In the genomic region with DNA sequence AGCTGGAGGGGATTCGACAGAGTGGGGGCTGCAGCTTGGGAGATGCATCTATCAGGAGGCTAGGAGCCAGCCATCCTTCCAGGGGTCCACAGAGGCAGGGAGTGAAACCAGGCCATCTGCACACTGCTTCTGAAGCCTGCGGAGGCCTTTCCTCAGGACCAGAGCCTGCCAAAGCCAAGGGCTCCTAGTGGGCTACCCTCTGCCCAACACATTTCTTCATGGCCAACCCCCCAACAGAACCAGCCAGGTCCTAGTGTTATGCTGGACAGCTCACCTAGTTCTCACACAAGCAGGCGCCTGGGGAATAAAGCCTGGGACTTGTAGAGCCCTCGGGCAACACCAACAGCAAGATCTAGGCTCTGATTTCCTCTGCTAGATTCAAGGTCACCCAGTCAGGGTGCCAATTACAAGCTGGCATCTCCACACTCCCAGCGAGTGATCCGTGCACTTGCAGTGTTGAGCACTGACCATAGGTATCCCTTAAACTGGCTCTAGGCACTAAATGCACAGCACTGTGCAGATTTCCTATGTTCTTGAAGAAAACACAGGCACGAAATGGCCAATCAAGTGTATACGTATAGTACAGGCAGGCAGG, we compare ENCODE assay signal across 10 mouse cellular contexts. TPM values are rescaled to one million over a fixed set of nuclear protein-coding genes. Genes with fewer than 3 reads are reported as not detected.
DNase-seq lines count a peak whose midpoint lies in the region; ATAC-seq and TF ChIP-seq lines count a peak whose summit lies in the region.
"Had no signal": no experiment of that assay in that cellular context is flagged by ENCODE, and none has a peak within 500 bp of the region (broad histone marks: within the 10 kb centered on the region; RNA-seq: fewer than 3 reads in every experiment).

No protein-coding gene starts in this region.

- no peaks in the 10 kb centered on the region for H3K9me3 ChIP-seq in hindbrain, postnatal 0 days (ENCODE audit: low read length)
- H3K9me3 ChIP-seq in hindbrain, embryonic 14.5 days (ENCODE audit: control insufficient read depth, low read length), result no peaks in the 10 kb centered on the region
- H3K9me3 ChIP-seq in midbrain, embryonic 11.5 days (ENCODE audit: control insufficient read depth, low read length), result no peaks in the 10 kb centered on the region
- H3K9me3 ChIP-seq in midbrain, postnatal 0 days (ENCODE audit: low read length), result no peaks in the 10 kb centered on the region
- H3K9me3 ChIP-seq: G1E; midbrain, embryonic 12.5 days had no signal

- H3K27ac ChIP-seq in hindbrain, postnatal 0 days, result no peak overlapping the region
- no peak overlapping the region for H3K27ac ChIP-seq in hindbrain, embryonic 14.5 days
- H3K27ac ChIP-seq in midbrain, embryonic 11.5 days (ENCODE audit: low read depth, low read length), result no peak overlapping the region
- H3K27ac ChIP-seq in midbrain, postnatal 0 days (ENCODE audit: low read depth, low read length), result no peak overlapping the region
- peak overlapping the region; percentile 35 for H3K27ac ChIP-seq in macrophage
- H3K27ac ChIP-seq: midbrain, embryonic 12.5 days had no signal

- DNase-seq in hindbrain, postnatal 0 days (ENCODE audit: low spot score), result no peak
- no peak for DNase-seq in hindbrain, embryonic 14.5 days (ENCODE audit: low spot score)
- peak; percentile 69 for DNase-seq in midbrain, embryonic 11.5 days (ENCODE audit: low spot score, missing footprints)
- no peak for DNase-seq in midbrain, postnatal 0 days (ENCODE audit: low spot score)
- DNase-seq in cerebellum, adult 8-10 months, result peak; percentile 50
- DNase-seq: thymus, postnatal 14 days had no signal

- H3K4me2 ChIP-seq in hindbrain, postnatal 0 days (ENCODE audit: low read depth, low read length), result 0 out of 2 replicates have a peak overlapping the region, but pooled peaks have one; percentile 89
- H3K4me2 ChIP-seq in hindbrain, embryonic 14.5 days (replicated peaks), result no peak overlapping the region
- H3K4me2 ChIP-seq in midbrain, embryonic 11.5 days, result no peak overlapping the region
- no peak overlapping the region for H3K4me2 ChIP-seq in midbrain, postnatal 0 days (ENCODE audit: low read depth, low read length, poor library complexity, severe bottlenecking)
- H3K4me2 ChIP-seq: midbrain, embryonic 12.5 days had no signal

- no peak for TF ChIP-seq CTCF in hindbrain, postnatal 0 days (IDR thresholded peaks at IDR 0.05; ENCODE audit: low read depth)
- no peak for TF ChIP-seq CTCF in midbrain, postnatal 0 days (IDR thresholded peaks at IDR 0.05)

- 81% methylated on average over 8 of the region's 8 CpGs for WGBS in hindbrain, postnatal 0 days
- 94% methylated on average over 8 of the region's 8 CpGs for WGBS in hindbrain, embryonic 14.5 days
- 91% methylated on average over 8 of the region's 8 CpGs for WGBS in midbrain, embryonic 11.5 days
- WGBS in midbrain, postnatal 0 days, result 94% methylated on average over 8 of the region's 8 CpGs
- WGBS in macrophage (ENCODE audit: missing documents), result 86% methylated on average over 8 of the region's 8 CpGs

- ATAC-seq in hindbrain, postnatal 0 days, result no peak
- no peak for ATAC-seq in hindbrain, embryonic 14.5 days (ENCODE audit: low FRiP score)
- no peak for ATAC-seq in midbrain, embryonic 11.5 days (ENCODE audit: low FRiP score)
- ATAC-seq in midbrain, postnatal 0 days (ENCODE audit: low FRiP score), result no peak
- no peak for ATAC-seq in megakaryocyte progenitor cell, adult 5-6 weeks (replicated peaks; ENCODE audit: poor library complexity)

- H3K4me1 ChIP-seq in hindbrain, postnatal 0 days (ENCODE audit: insufficient read depth, low read length), result peaks cover 19% of the 10 kb centered on the region
- H3K4me1 ChIP-seq in hindbrain, embryonic 14.5 days (replicated peaks; ENCODE audit: control insufficient read depth, insufficient read depth, low read length), result peaks cover 14% of the 10 kb centered on the region; the same call in 1 of the 2 replicates
- H3K4me1 ChIP-seq in midbrain, embryonic 11.5 days (ENCODE audit: control insufficient read depth, insufficient read depth, low read length), result peaks cover 7% of the 10 kb centered on the region
- peaks cover 14% of the 10 kb centered on the region for H3K4me1 ChIP-seq in midbrain, postnatal 0 days (ENCODE audit: insufficient read depth, low read length)

- H3K4me3 ChIP-seq in hindbrain, postnatal 0 days (ENCODE audit: low read length), result no peak overlapping the region
- no peak overlapping the region for H3K4me3 ChIP-seq in hindbrain, embryonic 14.5 days (replicated peaks; ENCODE audit: low read length)
- H3K4me3 ChIP-seq in midbrain, embryonic 11.5 days (ENCODE audit: low read depth, low read length), result no peak overlapping the region
- no peak overlapping the region for H3K4me3 ChIP-seq in midbrain, postnatal 0 days (ENCODE audit: low read depth, low read length)
- no peak overlapping the region; the same call in 1 of the 2 replicates for H3K4me3 ChIP-seq in macrophage (ENCODE audit: inconsistent target)
- H3K4me3 ChIP-seq: midbrain, embryonic 12.5 days had no signal

- H3K36me3 ChIP-seq in hindbrain, postnatal 0 days (ENCODE audit: insufficient read depth, low read length), result 0 out of 2 replicates have a peak, but pooled peaks cover 2% of the 10 kb centered on the region
- peaks cover 16% of the 10 kb centered on the region for H3K36me3 ChIP-seq in hindbrain, embryonic 14.5 days (replicated peaks; ENCODE audit: control insufficient read depth, insufficient read depth)
- H3K36me3 ChIP-seq in midbrain, embryonic 11.5 days (ENCODE audit: control insufficient read depth, insufficient read depth, low read length), result peaks cover 3% of the 10 kb centered on the region; the same call in 1 of the 2 replicates
- H3K36me3 ChIP-seq in midbrain, postnatal 0 days (ENCODE audit: insufficient read depth, low read length), result peaks cover 15% of the 10 kb centered on the region
- peaks cover 12% of the 10 kb centered on the region for H3K36me3 ChIP-seq in macrophage (ENCODE audit: inconsistent target)

- no peaks in the 10 kb centered on the region for H3K27me3 ChIP-seq in hindbrain, postnatal 0 days (ENCODE audit: insufficient read depth, low read length)
- H3K27me3 ChIP-seq in hindbrain, embryonic 14.5 days (ENCODE audit: control insufficient read depth, insufficient read depth, low read length), result no peaks in the 10 kb centered on the region
- H3K27me3 ChIP-seq in midbrain, embryonic 11.5 days (ENCODE audit: control insufficient read depth, insufficient read depth, low read length), result no peaks in the 10 kb centered on the region
- no peaks in the 10 kb centered on the region for H3K27me3 ChIP-seq in midbrain, postnatal 0 days (ENCODE audit: insufficient read depth, low read length)
- H3K27me3 ChIP-seq: midbrain, embryonic 12.5 days had no signal

- no peak overlapping the region for H3K9ac ChIP-seq in hindbrain, postnatal 0 days (replicated peaks; ENCODE audit: low read length)
- H3K9ac ChIP-seq in hindbrain, embryonic 14.5 days, result no peak overlapping the region
- no peak overlapping the region for H3K9ac ChIP-seq in midbrain, embryonic 11.5 days (ENCODE audit: low read length)
- no peak overlapping the region for H3K9ac ChIP-seq in midbrain, postnatal 0 days (replicated peaks; ENCODE audit: low read length, poor library complexity, severe bottlenecking)
- H3K9ac ChIP-seq: midbrain, embryonic 12.5 days had no signal

- H3K79me2 ChIP-seq in macrophage (ENCODE audit: inconsistent target), result peaks cover 58% of the 10 kb centered on the region

RNA-seq across cellular contexts. Expression of gene Zdhhc18, which starts 19.5 kb away (rescaled TPM):
- total RNA-seq in hindbrain, postnatal 0 days (2014; rRNA removed), result 17.4 and 22.6 TPM in 2 replicates
- polyA plus RNA-seq in hindbrain, postnatal 0 days (2015; fragmentation: Nextera tagmentation; extraction: Ambion mirVana), result 8.2 and 10.2 TPM in 2 replicates
- polyA plus RNA-seq in hindbrain, embryonic 14.5 days (2014; fragmentation: Nextera tagmentation; extraction: Ambion mirVana), result 3.0 and 3.9 TPM in 2 replicates
- polyA plus RNA-seq in midbrain, embryonic 11.5 days (2014; fragmentation: Nextera tagmentation; extraction: Ambion mirVana), result 1.8 and 3.5 TPM in 2 replicates
- 19.2 and 26.7 TPM in 2 replicates for total RNA-seq in midbrain, postnatal 0 days (2014; rRNA removed)
- polyA plus RNA-seq in midbrain, postnatal 0 days (2015; fragmentation: Nextera tagmentation; extraction: Ambion mirVana), result 5.9 and 7.3 TPM in 2 replicates
- 100 to 1,000 TPM in 6 of 26 experiments, 10 to 100 TPM in 20; 33.1 to 176 (median 55.0) TPM for total RNA-seq in macrophage (2018; cell fraction: chromatin; rRNA removed)
- total RNA-seq in macrophage (2018; cell fraction: cytosol; rRNA removed), result 10 to 100 TPM; 12.1 to 36.4 (median 19.1) TPM
- 100 to 1,000 TPM in 3 of 26 experiments, 10 to 100 TPM in 23; 29.4 to 155 (median 46.0) TPM for total RNA-seq in macrophage (2018; cell fraction: nucleus; rRNA removed)
- 15.6 to 22.3 TPM (median 19.4 TPM) in 3 replicates for polyA plus RNA-seq in macrophage (2018)
- total RNA-seq in megakaryocyte progenitor cell, adult 5-6 weeks (2015), result 16.2 and 27.0 TPM in 2 replicates
- 7.8 and 11.5 TPM in 2 replicates for total RNA-seq in megakaryocyte progenitor cell, adult 5-6 weeks (2017)

RNA-seq across cellular contexts. Expression of gene Sfn, which starts 28.5 kb away (rescaled TPM):
- 1.1 and 2.8 TPM in 2 replicates for total RNA-seq in hindbrain, postnatal 0 days (2014; rRNA removed)
- 1.2 and 1.4 TPM in 2 replicates for polyA plus RNA-seq in hindbrain, postnatal 0 days (2015; fragmentation: Nextera tagmentation; extraction: Ambion mirVana)
- 2.7 and 3.9 TPM in 2 replicates for polyA plus RNA-seq in hindbrain, embryonic 14.5 days (2014; fragmentation: Nextera tagmentation; extraction: Ambion mirVana)
- polyA plus RNA-seq in midbrain, embryonic 11.5 days (2014; fragmentation: Nextera tagmentation; extraction: Ambion mirVana), result 6.0 and 7.8 TPM in 2 replicates
- 2.0 and 3.6 TPM in 2 replicates for total RNA-seq in midbrain, postnatal 0 days (2014; rRNA removed)
- polyA plus RNA-seq in midbrain, postnatal 0 days (2015; fragmentation: Nextera tagmentation; extraction: Ambion mirVana), result 0.67 and 0.86 TPM in 2 replicates
- 10 to 100 TPM in 11 of 26 experiments, 1 to 10 TPM in 15; 5.2 to 18.2 (median 9.0) TPM for total RNA-seq in macrophage (2018; cell fraction: chromatin; rRNA removed)
- 1 to 10 TPM; 2.3 to 6.2 (median 4.7) TPM for total RNA-seq in macrophage (2018; cell fraction: cytosol; rRNA removed)
- total RNA-seq in macrophage (2018; cell fraction: nucleus; rRNA removed), result 10 to 100 TPM in 10 of 26 experiments, 1 to 10 TPM in 16; 6.7 to 14.4 (median 9.6) TPM
- polyA plus RNA-seq in macrophage (2018), result 2.4 to 3.6 TPM (median 3.0 TPM) in 3 replicates
- total RNA-seq in megakaryocyte progenitor cell, adult 5-6 weeks (2015), result 3.6 and 3.7 TPM in 2 replicates
- 2.9 and 4.7 TPM in 2 replicates for total RNA-seq in megakaryocyte progenitor cell, adult 5-6 weeks (2017)

RNA-seq across cellular contexts. Expression of gene Pigv, which starts 42.0 kb away (rescaled TPM):
- total RNA-seq in hindbrain, postnatal 0 days (2014; rRNA removed), result 11.3 and 13.4 TPM in 2 replicates
- 13.0 and 14.0 TPM in 2 replicates for polyA plus RNA-seq in hindbrain, postnatal 0 days (2015; fragmentation: Nextera tagmentation; extraction: Ambion mirVana)
- polyA plus RNA-seq in hindbrain, embryonic 14.5 days (2014; fragmentation: Nextera tagmentation; extraction: Ambion mirVana), result 9.9 and 10.1 TPM in 2 replicates
- polyA plus RNA-seq in midbrain, embryonic 11.5 days (2014; fragmentation: Nextera tagmentation; extraction: Ambion mirVana), result 9.6 and 12.4 TPM in 2 replicates
- total RNA-seq in midbrain, postnatal 0 days (2014; rRNA removed), result 8.9 and 15.9 TPM in 2 replicates
- polyA plus RNA-seq in midbrain, postnatal 0 days (2015; fragmentation: Nextera tagmentation; extraction: Ambion mirVana), result 13.5 and 14.8 TPM in 2 replicates
- total RNA-seq in macrophage (2018; cell fraction: chromatin; rRNA removed), result 10 to 100 TPM; 11.7 to 99.4 (median 23.3) TPM
- total RNA-seq in macrophage (2018; cell fraction: cytosol; rRNA removed), result 10 to 100 TPM in 21 of 26 experiments, 1 to 10 TPM in 5; 7.2 to 20.6 (median 13.0) TPM
- total RNA-seq in macrophage (2018; cell fraction: nucleus; rRNA removed), result 10 to 100 TPM; 16.8 to 80.0 (median 28.9) TPM
- polyA plus RNA-seq in macrophage (2018), result 3.4 to 11.0 TPM (median 7.7 TPM) in 3 replicates
- total RNA-seq in megakaryocyte progenitor cell, adult 5-6 weeks (2015), result 5.1 and 8.5 TPM in 2 replicates
- total RNA-seq in megakaryocyte progenitor cell, adult 5-6 weeks (2017), result 5.0 and 5.2 TPM in 2 replicates

RNA-seq across cellular contexts. Expression of gene Gpn2, which starts 46.3 kb away (rescaled TPM):
- total RNA-seq in hindbrain, postnatal 0 days (2014; rRNA removed), result 20.0 and 32.2 TPM in 2 replicates
- polyA plus RNA-seq in hindbrain, postnatal 0 days (2015; fragmentation: Nextera tagmentation; extraction: Ambion mirVana), result 16.9 and 18.6 TPM in 2 replicates
- 19.7 and 20.4 TPM in 2 replicates for polyA plus RNA-seq in hindbrain, embryonic 14.5 days (2014; fragmentation: Nextera tagmentation; extraction: Ambion mirVana)
- polyA plus RNA-seq in midbrain, embryonic 11.5 days (2014; fragmentation: Nextera tagmentation; extraction: Ambion mirVana), result 24.2 and 28.6 TPM in 2 replicates
- 22.7 and 23.6 TPM in 2 replicates for total RNA-seq in midbrain, postnatal 0 days (2014; rRNA removed)
- 16.2 and 16.7 TPM in 2 replicates for polyA plus RNA-seq in midbrain, postnatal 0 days (2015; fragmentation: Nextera tagmentation; extraction: Ambion mirVana)
- total RNA-seq in macrophage (2018; cell fraction: chromatin; rRNA removed), result 10 to 100 TPM in 25 of 26 experiments, 1 to 10 TPM in 1; 9.3 to 25.8 (median 14.9) TPM
- total RNA-seq in macrophage (2018; cell fraction: cytosol; rRNA removed), result 10 to 100 TPM in 22 of 26 experiments, 1 to 10 TPM in 4; 8.6 to 15.0 (median 11.9) TPM
- 10 to 100 TPM in 24 of 26 experiments, 1 to 10 TPM in 2; 7.7 to 23.5 (median 16.5) TPM for total RNA-seq in macrophage (2018; cell fraction: nucleus; rRNA removed)
- polyA plus RNA-seq in macrophage (2018), result 5.4 to 14.2 TPM (median 12.1 TPM) in 3 replicates
- total RNA-seq in megakaryocyte progenitor cell, adult 5-6 weeks (2015), result 17.1 and 21.6 TPM in 2 replicates
- 17.5 and 22.2 TPM in 2 replicates for total RNA-seq in megakaryocyte progenitor cell, adult 5-6 weeks (2017)

RNA-seq across cellular contexts. Expression of gene Gpatch3, which starts 55.9 kb away (rescaled TPM):
- 8.3 and 8.8 TPM in 2 replicates for total RNA-seq in hindbrain, postnatal 0 days (2014; rRNA removed)
- 6.1 and 6.3 TPM in 2 replicates for polyA plus RNA-seq in hindbrain, postnatal 0 days (2015; fragmentation: Nextera tagmentation; extraction: Ambion mirVana)
- 6.2 and 7.5 TPM in 2 replicates for polyA plus RNA-seq in hindbrain, embryonic 14.5 days (2014; fragmentation: Nextera tagmentation; extraction: Ambion mirVana)
- polyA plus RNA-seq in midbrain, embryonic 11.5 days (2014; fragmentation: Nextera tagmentation; extraction: Ambion mirVana), result 6.8 and 7.8 TPM in 2 replicates
- total RNA-seq in midbrain, postnatal 0 days (2014; rRNA removed), result 8.7 and 10.3 TPM in 2 replicates
- polyA plus RNA-seq in midbrain, postnatal 0 days (2015; fragmentation: Nextera tagmentation; extraction: Ambion mirVana), result 5.6 and 6.3 TPM in 2 replicates
- 100 to 1,000 TPM in 3 of 26 experiments, 10 to 100 TPM in 23; 52.3 to 159 (median 67.1) TPM for total RNA-seq in macrophage (2018; cell fraction: chromatin; rRNA removed)
- 10 to 100 TPM; 13.2 to 23.2 (median 17.6) TPM for total RNA-seq in macrophage (2018; cell fraction: cytosol; rRNA removed)
- 10 to 100 TPM; 22.0 to 60.1 (median 38.5) TPM for total RNA-seq in macrophage (2018; cell fraction: nucleus; rRNA removed)
- 13.9 to 16.6 TPM (median 14.8 TPM) in 3 replicates for polyA plus RNA-seq in macrophage (2018)
- 1.6 and 2.9 TPM in 2 replicates for total RNA-seq in megakaryocyte progenitor cell, adult 5-6 weeks (2015)
- total RNA-seq in megakaryocyte progenitor cell, adult 5-6 weeks (2017), result 14.9 and 28.7 TPM in 2 replicates

Comparison
In these comparisons a context has a peak if more than half of its experiments do, and no peak if none do; other contexts are left out.
1. DNase-seq: peak in midbrain, embryonic 11.5 days (single experiment) and cerebellum, adult 8-10 months (single experiment); none in hindbrain, postnatal 0 days (single experiment), hindbrain, embryonic 14.5 days (single experiment) and midbrain, postnatal 0 days (single experiment).